Mouse (Mus musculus): ENCODE data around the gene Prr7. TPM values are rescaled to one million over a fixed set of nuclear protein-coding genes. Genes with fewer than 3 reads are reported as not detected.

The Prr7 gene
- total and polyA plus RNA-seq, 3 experiments: 2.7 to 8.7 TPM; not detected in 1

GRCm38 (mm10) chr13:55494883-55495621, 31.0 kb downstream of the Prr7 start (continued):
- TF ChIP-seq USF2 (IDR thresholded peaks at IDR 0.05; ENCODE audit: borderline replicate concordance in 1 of 2, insufficient read depth in 1 of 2, low read depth in 1 of 2, low read length in 2 of 2) (no peak), TCF12 (IDR thresholded peaks at IDR 0.05; ENCODE audit: low read depth, low read length) (peak; percentile 93)

- no peak for TF ChIP-seq RCOR1 (IDR thresholded peaks at IDR 0.05; ENCODE audit: low read depth, low read length)
- Histone ChIP-seq H3K27ac (ENCODE audit: control insufficient read depth, low read depth, low read length) (no peak overlapping the region), H3K4me3 (ENCODE audit: control insufficient read depth in 1 of 2, insufficient read depth in 1 of 2, low read depth in 2 of 2, low read length in 2 of 2) (no peak overlapping the region), H3K4me1 (ENCODE audit: control insufficient read depth in 1 of 2, insufficient read depth in 2 of 2, low read length in 2 of 2) (peaks cover 0 to 15% of the 10 kb centered on the region in 2 experiments; a peak in 2 of 4 replicates), H3K36me3 (ENCODE audit: control insufficient read depth in 1 of 2, insufficient read depth in 2 of 2, low read length in 2 of 2) (peaks cover 0 to 11% of the 10 kb centered on the region in 2 experiments; a peak in 2 of 4 replicates), H3K9ac (ENCODE audit: control insufficient read depth, low read depth, low read length, poor library complexity, severe bottlenecking) (no peak overlapping the region), H3K9me3 (replicated peaks; ENCODE audit: insufficient read depth, low read length) (no peaks in the 10 kb centered on the region), H3K79me2 (ENCODE audit: control insufficient read depth, insufficient read depth, low read length, poor library complexity) (no peaks in the 10 kb centered on the region), H3K27me3 (ENCODE audit: control insufficient read depth in 1 of 2, insufficient read depth in 2 of 2, low read length in 2 of 2) (no peaks in the 10 kb centered on the region; a peak in 1 of 4 replicates)
- DNase-seq (ENCODE audit: low read depth, low spot score): no peak
These were observed 31.6 kb downstream of the Prr7 start for GRCm38 (mm10) chr13:55495702-55496101.

- Histone ChIP-seq H3K4me3 (ENCODE audit: control insufficient read depth in 1 of 2, insufficient read depth in 1 of 2, low read depth in 2 of 2, low read length in 2 of 2) (no peak overlapping the region), H3K79me2 (ENCODE audit: control insufficient read depth, insufficient read depth, low read length, poor library complexity) (no peaks in the 10 kb centered on the region), H3K36me3 (ENCODE audit: control insufficient read depth in 1 of 2, insufficient read depth in 2 of 2, low read length in 2 of 2) (peaks cover 0 to 11% of the 10 kb centered on the region in 2 experiments; a peak in 2 of 4 replicates), H3K9me3 (replicated peaks; ENCODE audit: insufficient read depth, low read length) (no peaks in the 10 kb centered on the region), H3K27ac (ENCODE audit: control insufficient read depth, low read depth, low read length) (no peak overlapping the region), H3K4me1 (ENCODE audit: control insufficient read depth in 1 of 2, insufficient read depth in 2 of 2, low read length in 2 of 2) (peaks cover 0 to 15% of the 10 kb centered on the region in 2 experiments; a peak in 2 of 4 replicates), H3K27me3 (ENCODE audit: control insufficient read depth in 1 of 2, insufficient read depth in 2 of 2, low read length in 2 of 2) (no peaks in the 10 kb centered on the region; a peak in 1 of 4 replicates), H3K9ac (ENCODE audit: control insufficient read depth, low read depth, low read length, poor library complexity, severe bottlenecking) (no peak overlapping the region)
- TF ChIP-seq MYC (IDR thresholded peaks at IDR 0.05; ENCODE audit: low read depth, low read length) (no peak), MAZ (IDR thresholded peaks at IDR 0.05; ENCODE audit: low read depth, low read length) (no peak), GABPA (IDR thresholded peaks at IDR 0.05; ENCODE audit: low read depth, low read length) (no peak), ZC3H11A (IDR thresholded peaks at IDR 0.05; ENCODE audit: low read depth, low read length) (no peak), HCFC1 (IDR thresholded peaks at IDR 0.05; ENCODE audit: low read depth, low read length) (no peak), GATA1 (IDR thresholded peaks at IDR 0.05; ENCODE audit: low read depth, low read length) (no peak), ZMIZ1 (IDR thresholded peaks at IDR 0.05; ENCODE audit: low read depth, low read length) (no peak), ETS1 (IDR thresholded peaks at IDR 0.05; ENCODE audit: low read depth, low read length) (no peak), SMC3 (IDR thresholded peaks at IDR 0.05; ENCODE audit: low read depth, low read length) (no peak), KAT2A (conservative IDR thresholded peaks at IDR 0.05; ENCODE audit: low read depth, low read length) (no peak), ZNF384 (IDR thresholded peaks at IDR 0.05; ENCODE audit: low read depth, low read length) (no peak), MEF2A (IDR thresholded peaks at IDR 0.05; ENCODE audit: extremely low read depth, insufficient replicate concordance, low read depth, low read length, poor library complexity, severe bottlenecking) (no peak), NELFE (IDR thresholded peaks at IDR 0.05; ENCODE audit: low read depth, low read length) (no peak), CTCF (IDR thresholded peaks at IDR 0.05 in 2 of 3, conservative IDR thresholded peaks at IDR 0.05 in 1 of 3; ENCODE audit: control insufficient read depth in 1 of 3, insufficient read depth in 1 of 3, low read depth in 2 of 3, low read length in 3 of 3, poor library complexity in 1 of 3, severe bottlenecking in 1 of 3) (no peak)
- no peak for DNase-seq (ENCODE audit: low read depth, low spot score)
These were observed 32.6 kb downstream of the Prr7 start for GRCm38 (mm10) chr13:55496661-55497060.
